Mouse (Mus musculus) limb, embryonic 13.5 days (tissue): ENCODE data around the gene Etnk1. TPM values are rescaled to one million over a fixed set of nuclear protein-coding genes. Genes with fewer than 3 reads are reported as not detected.

Source experiments
- ATAC-seq: fragments of 200-750 bp; cut with Nextera tagmentation; 2 replicates; pipeline ENCODE4 v1.8.0; 2017; ENCODE audit warnings: low read depth, moderate number of reproducible peaks, moderate TSS enrichment; ENCODE audit not compliant: low FRiP score
- H3K27ac ChIP-seq: fragments of 300-500 bp; sonication (generic); 2 replicates; pipeline ENCODE4 v1.5.1; 2015; ENCODE audit warnings: inconsistent platforms, mild to moderate bottlenecking, moderate library complexity
- H3K27me3 ChIP-seq: fragments of 300-500 bp; sonication (generic); 2 replicates; pipeline ENCODE4 v1.6.1; 2015; ENCODE audit warnings: mild to moderate bottlenecking, inconsistent platforms
- H3K36me3 ChIP-seq: fragments of 300-500 bp; sonication (generic); 2 replicates; pipeline ENCODE4 v1.6.1; 2015; ENCODE audit warnings: inconsistent platforms, mild to moderate bottlenecking, moderate library complexity
- H3K4me1 ChIP-seq: fragments of 300-500 bp; sonication (generic); 2 replicates; pipeline ENCODE4 v1.6.1; 2015; ENCODE audit warnings: inconsistent platforms
- H3K4me2 ChIP-seq: fragments of 300-500 bp; sonication (generic); replicated peaks from 2 replicates; pipeline ENCODE4 v1.6.1; 2015; ENCODE audit warnings: inconsistent platforms, mild to moderate bottlenecking, moderate library complexity
- H3K4me3 ChIP-seq: fragments of 300-500 bp; sonication (generic); 2 replicates; pipeline ENCODE4 v1.5.1; 2015; ENCODE audit warnings: moderate library complexity, mild to moderate bottlenecking, inconsistent platforms
- H3K9ac ChIP-seq: fragments of 300-500 bp; sonication (generic); 2 replicates; pipeline ENCODE4 v1.6.1; 2015; ENCODE audit warnings: mild to moderate bottlenecking, inconsistent platforms
- H3K9me3 ChIP-seq: fragments of 300-500 bp; sonication (generic); 2 replicates; pipeline ENCODE4 v1.6.1; 2016; ENCODE audit warnings: inconsistent platforms
- WGBS: fragments of 180-500 bp; shearing (Covaris S2); methylation state at CpG from one replicate; pipeline ENCODE4 v1.1.7; 2015; 5-methylcytosine and 5-hydroxymethylcytosine counted together
- polyA plus RNA-seq: library from polyadenylated mRNA; unstranded; fragments of >200 nt; fragmentation: Nextera tagmentation; extraction: Ambion mirVana; gene quantifications from 2 replicates; pipeline ENCODE4 v1.2.1, GENCODE M21; 2015

The Etnk1 gene
- polyA plus RNA-seq, 1 experiment from 2014 or later: 19.4 TPM

DNA sequence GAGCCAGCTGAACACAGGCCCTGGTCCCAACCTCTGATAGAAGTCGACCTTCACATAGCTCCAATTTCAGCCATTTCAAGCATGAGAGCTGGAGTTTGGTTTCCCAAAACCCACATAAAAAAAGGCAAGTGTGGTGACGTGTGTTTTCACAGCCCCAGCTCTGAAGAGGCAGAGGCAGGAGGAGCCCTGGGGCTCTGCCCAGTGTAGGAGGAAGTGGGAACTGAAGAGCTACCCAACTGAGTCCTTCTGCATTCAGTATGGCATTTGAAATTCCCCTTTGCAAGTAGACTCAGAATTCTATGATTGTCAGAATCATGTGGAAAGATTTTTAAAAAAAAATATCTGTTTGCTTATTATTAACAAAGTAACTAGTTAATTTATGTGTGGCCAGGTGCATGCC, 63.9 kb downstream of the Etnk1 start:
- ATAC-seq: no peak
- H3K4me2 ChIP-seq: no peak overlapping the region
- no peak overlapping the region for H3K4me3 ChIP-seq
- H3K27ac ChIP-seq: no peak overlapping the region
- H3K9me3 ChIP-seq: no peaks in the 10 kb centered on the region
- no peaks in the 10 kb centered on the region for H3K4me1 ChIP-seq
- H3K9ac ChIP-seq: no peak overlapping the region
- H3K36me3 ChIP-seq: no peaks in the 10 kb centered on the region
- 60% methylated on average over 2 of the region's 2 CpGs for WGBS
- H3K27me3 ChIP-seq: no peaks in the 10 kb centered on the region

DNA sequence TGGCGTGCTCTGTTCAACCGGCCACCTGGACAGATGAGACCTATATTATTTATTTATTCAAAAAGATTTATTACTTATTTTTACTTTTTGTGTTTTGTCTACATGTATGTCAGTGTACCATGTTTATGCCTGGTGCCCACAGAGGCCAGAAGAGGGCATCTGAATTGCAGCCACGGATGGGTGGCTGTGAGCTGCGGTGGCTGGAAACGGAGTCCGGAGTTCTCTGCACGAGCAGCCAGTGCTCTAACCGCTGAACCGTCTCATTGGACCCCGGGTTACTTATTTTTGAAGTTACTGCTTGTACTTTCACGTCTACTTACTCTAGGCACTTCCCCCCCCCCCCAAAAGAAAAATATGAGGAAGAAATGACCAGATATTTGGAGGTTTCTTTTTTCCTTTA, 65.7 kb downstream of the Etnk1 start:
- Histone ChIP-seq H3K9me3 (no peaks in the 10 kb centered on the region), H3K36me3 (no peaks in the 10 kb centered on the region), H3K4me3 (no peak overlapping the region), H3K27ac (no peak overlapping the region), H3K4me1 (peaks cover 7% of the 10 kb centered on the region; the same call in 1 of the 2 replicates), H3K9ac (no peak overlapping the region), H3K4me2 (no peak overlapping the region), H3K27me3 (no peaks in the 10 kb centered on the region)
- 90% methylated on average over 11 of the region's 11 CpGs for WGBS
- no peak for ATAC-seq

DNA sequence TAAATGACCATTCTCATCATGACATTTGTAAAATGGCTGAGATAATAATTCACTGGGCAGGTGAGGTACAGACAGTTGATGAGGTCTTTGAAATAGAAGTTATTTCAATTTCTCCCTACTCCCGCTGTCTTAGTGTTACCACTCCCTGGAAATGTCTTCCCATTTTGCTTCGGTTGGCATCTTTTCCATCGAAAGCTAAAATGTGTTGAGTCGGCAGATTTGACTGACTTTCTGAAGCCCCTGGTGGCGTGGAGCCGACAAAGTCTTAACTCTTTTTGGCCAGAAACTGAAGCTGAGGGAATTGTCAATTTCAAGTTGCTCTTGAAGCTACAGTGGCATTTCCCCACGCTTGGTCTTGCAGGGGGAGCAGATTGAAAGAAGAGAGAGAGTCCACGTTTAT, 67.8 kb downstream of the Etnk1 start:
- 83% methylated on average over 8 of the region's 8 CpGs for WGBS

DNA sequence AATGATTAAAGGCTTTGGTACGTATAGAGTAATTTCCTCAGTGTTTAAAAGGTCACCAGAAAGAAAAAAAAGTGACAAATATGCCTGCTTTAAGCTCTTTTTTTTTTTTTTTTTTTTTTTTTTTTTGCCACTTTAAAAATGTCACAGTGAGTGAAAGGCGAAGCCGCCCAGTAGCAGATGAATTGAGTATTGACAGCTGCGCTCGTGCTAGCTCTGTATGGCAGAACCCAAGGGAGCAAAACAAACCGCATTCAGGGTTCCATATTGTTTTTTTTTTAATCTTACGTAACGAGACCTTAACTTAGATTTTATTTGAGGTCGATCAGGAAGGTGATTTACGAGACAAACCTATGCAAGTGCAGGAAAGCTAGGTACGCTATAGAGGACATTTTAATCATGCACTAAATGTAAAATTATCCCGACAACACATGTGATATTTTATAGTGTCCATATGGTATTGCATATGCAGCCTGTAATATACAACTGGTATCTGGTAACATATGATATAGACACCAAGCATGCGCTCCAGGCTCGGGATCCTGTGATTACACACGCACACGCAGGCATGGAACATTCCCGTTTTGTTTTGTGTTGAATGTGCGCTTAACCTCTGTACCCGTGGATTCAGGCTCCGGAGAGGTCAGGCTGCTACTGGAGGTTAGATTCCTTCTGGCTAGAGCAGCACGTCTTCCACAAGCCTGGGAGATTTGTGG, 72.5 kb downstream of the Etnk1 start:
- H3K4me3 ChIP-seq: no peak overlapping the region
- peaks cover 18% of the 10 kb centered on the region for H3K4me1 ChIP-seq
- H3K27me3 ChIP-seq: no peaks in the 10 kb centered on the region
- no peaks in the 10 kb centered on the region; the same call in 1 of the 2 replicates for H3K9me3 ChIP-seq
- ATAC-seq: no peak
- H3K9ac ChIP-seq: no peak overlapping the region
- H3K36me3 ChIP-seq: no peaks in the 10 kb centered on the region
- no peak overlapping the region for H3K27ac ChIP-seq
- 43% methylated on average over 21 of the region's 21 CpGs for WGBS
- no peak overlapping the region; the same call in 1 of the 2 replicates for H3K4me2 ChIP-seq

More for the DNA sequence above, 67.8 kb downstream of the Etnk1 start:
- Histone ChIP-seq H3K9me3 (no peaks in the 10 kb centered on the region; the same call in 1 of the 2 replicates), H3K4me3 (no peak overlapping the region), H3K9ac (no peak overlapping the region), H3K27ac (no peak overlapping the region), H3K4me1 (peaks cover 15% of the 10 kb centered on the region), H3K27me3 (no peaks in the 10 kb centered on the region), H3K4me2 (no peak overlapping the region), H3K36me3 (no peaks in the 10 kb centered on the region)
- ATAC-seq: no peak

DNA sequence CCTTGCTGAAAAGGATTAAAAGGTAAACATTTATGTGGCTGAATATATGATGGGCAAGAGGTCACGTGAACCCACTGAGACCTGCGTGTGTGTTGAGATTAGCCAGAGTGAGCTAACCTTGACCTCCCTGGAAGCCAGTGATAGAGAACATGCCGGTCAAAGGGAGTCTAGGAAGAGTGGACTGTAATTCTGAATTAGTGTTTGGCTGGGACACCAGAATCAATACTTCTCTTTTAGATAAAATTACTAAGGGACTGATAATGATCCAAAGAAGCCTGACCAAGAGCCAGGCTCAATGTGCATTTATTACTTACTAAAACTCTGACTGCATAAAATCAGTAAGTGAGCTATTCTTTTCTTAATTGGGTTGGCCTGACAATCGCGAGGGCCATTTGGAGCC, 76.2 kb downstream of the Etnk1 start:
- Histone ChIP-seq H3K4me2 (no peak overlapping the region), H3K27me3 (no peaks in the 10 kb centered on the region), H3K9ac (no peak overlapping the region), H3K27ac (no peak overlapping the region), H3K9me3 (no peaks in the 10 kb centered on the region), H3K4me3 (no peak overlapping the region), H3K36me3 (no peaks in the 10 kb centered on the region), H3K4me1 (peaks cover 11% of the 10 kb centered on the region; the same call in 1 of the 2 replicates)
- no peak for ATAC-seq
- WGBS: 82% methylated on average over 5 of the region's 5 CpGs

DNA sequence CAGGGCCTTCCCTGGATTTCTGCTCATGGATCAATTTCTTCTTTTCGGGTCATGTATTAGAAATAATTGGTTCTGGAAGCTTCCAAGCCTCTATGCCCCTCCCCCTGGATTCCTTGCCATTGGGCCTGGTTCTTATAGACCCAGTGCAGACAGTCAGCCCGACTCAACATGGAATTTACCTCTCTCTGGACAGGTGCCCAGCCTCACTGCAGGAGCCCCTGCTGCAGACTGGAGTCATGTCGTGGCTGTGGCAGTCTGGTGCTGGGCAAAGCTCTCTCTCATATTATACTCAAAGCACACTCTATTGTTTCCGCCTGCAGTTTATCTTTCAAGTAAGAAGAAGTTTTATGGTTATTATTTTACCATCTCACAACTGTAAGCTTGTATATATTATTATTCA, 90.9 kb downstream of the Etnk1 start:
- 63% methylated on average over 4 of the region's 4 CpGs for WGBS
- no peak overlapping the region for H3K27ac ChIP-seq
- peaks cover 28% of the 10 kb centered on the region for H3K4me1 ChIP-seq
- H3K9me3 ChIP-seq: no peaks in the 10 kb centered on the region
- no peak overlapping the region for H3K9ac ChIP-seq
- peaks cover 16% of the 10 kb centered on the region for H3K27me3 ChIP-seq
- ATAC-seq: no peak
- no peaks in the 10 kb centered on the region for H3K36me3 ChIP-seq
- no peak overlapping the region for H3K4me3 ChIP-seq
- no peak overlapping the region for H3K4me2 ChIP-seq

DNA sequence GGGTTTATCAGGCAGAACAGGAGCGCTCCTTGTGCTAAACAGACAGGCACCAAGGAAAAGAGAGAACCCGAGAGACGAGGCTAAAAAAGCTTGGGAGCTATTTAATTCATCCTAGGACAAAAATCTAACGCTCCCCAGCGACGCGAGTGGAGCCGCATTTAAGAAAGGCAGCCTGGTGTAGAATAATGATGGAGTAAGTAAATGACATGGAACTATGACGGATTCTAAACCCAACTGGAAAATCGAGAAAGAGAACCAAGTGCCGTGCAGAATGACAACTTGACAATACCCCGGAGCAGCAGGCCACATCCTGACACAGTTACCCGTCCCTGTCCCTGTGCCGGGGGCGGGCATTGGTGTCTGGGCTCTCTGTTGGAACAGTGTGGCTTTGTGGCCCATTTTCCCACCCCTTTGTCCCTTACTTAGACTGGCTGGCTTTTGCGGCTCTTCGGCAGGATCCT, 92.2 kb downstream of the Etnk1 start:
- 66% methylated on average over 17 of the region's 17 CpGs for WGBS
- no peak overlapping the region for H3K4me2 ChIP-seq
- H3K9me3 ChIP-seq: no peaks in the 10 kb centered on the region
- ATAC-seq: no peak
- H3K36me3 ChIP-seq: no peaks in the 10 kb centered on the region
- no peak overlapping the region for H3K9ac ChIP-seq
- H3K27me3 ChIP-seq: peaks cover 16% of the 10 kb centered on the region
- H3K4me3 ChIP-seq: no peak overlapping the region
- H3K27ac ChIP-seq: no peak overlapping the region
- peaks cover 28% of the 10 kb centered on the region for H3K4me1 ChIP-seq

DNA sequence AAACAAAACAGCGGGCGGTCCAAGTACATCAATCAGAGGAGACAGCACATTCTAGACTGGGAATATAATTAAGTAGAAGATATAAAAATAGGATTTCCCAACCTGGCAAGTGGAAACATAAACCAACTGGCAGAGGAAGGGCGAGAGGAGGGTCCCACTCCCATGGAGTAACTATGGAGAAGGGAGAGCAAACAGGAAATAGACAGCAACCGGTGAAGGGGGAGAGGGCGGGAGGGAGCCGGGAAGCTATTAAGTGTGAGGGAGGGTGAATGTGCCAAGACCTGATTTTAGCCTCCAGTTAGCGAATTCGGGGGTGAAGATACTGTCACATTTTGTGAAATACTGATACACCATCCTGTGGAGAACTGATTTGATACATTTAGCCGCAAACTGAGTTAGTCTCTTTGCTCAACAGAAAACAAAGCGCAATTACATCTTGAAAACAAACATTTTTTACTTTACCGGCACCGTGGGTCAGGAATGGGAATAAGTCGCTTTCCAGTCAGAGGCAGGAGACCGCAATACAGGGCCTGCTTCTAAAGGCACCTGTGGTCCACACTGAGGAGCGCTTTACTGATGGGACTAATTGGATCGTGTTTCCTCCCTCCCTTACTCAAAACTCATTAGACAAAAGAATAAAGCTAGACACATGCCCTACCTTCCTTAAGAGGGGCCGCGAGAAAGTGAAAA, 93.0 kb downstream of the Etnk1 start:
- ATAC-seq: no peak
- H3K36me3 ChIP-seq: no peaks in the 10 kb centered on the region
- H3K9ac ChIP-seq: no peak overlapping the region
- no peak overlapping the region for H3K4me3 ChIP-seq
- no peaks in the 10 kb centered on the region for H3K9me3 ChIP-seq
- peaks cover 16% of the 10 kb centered on the region for H3K27me3 ChIP-seq
- peak overlapping the region; percentile 44 for H3K4me2 ChIP-seq
- no peak overlapping the region for H3K27ac ChIP-seq
- peaks cover 28% of the 10 kb centered on the region for H3K4me1 ChIP-seq
- WGBS: 29% methylated on average over 18 of the region's 18 CpGs

DNA sequence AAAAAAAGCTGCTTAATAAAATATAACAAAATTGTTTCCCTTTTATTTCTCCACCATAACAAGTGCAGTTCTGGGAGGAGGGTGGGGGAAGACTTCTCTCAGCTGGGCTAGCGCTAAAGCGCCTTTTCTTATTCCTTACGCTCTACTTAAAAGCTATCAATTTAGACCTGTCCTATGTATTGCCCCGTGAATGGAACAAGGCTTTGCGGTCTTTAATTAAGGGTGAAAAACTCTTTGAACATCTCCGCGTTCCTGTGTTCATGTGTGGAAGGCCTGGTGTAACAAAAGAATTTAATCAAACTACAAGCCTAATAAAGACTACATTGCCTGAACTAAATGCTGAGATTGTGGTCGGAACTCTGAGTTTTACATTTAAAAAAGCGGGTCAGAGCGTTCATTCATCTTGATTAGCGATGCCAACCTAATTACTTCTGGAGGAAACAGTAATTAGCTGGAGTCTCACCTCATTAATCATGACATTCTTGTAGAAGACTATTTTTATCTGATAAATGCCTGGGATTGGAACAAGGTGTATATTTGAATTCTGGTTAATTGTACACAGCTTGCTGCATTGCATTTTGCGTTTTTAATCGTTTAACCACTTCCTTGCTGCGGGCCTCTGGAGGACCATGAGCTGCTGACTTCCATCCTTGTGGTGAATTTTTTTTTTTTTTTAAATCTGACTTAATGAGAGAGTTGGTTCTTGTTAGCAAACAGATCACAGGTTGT, 93.7 kb downstream of the Etnk1 start:
- H3K36me3 ChIP-seq: no peaks in the 10 kb centered on the region
- H3K27ac ChIP-seq: no peak overlapping the region
- H3K4me2 ChIP-seq: peak overlapping the region; percentile 44
- H3K9ac ChIP-seq: no peak overlapping the region
- H3K4me3 ChIP-seq: no peak overlapping the region
- peaks cover 16% of the 10 kb centered on the region for H3K27me3 ChIP-seq
- H3K4me1 ChIP-seq: peaks cover 28% of the 10 kb centered on the region
- 21% methylated on average over 14 of the region's 14 CpGs for WGBS
- H3K9me3 ChIP-seq: no peaks in the 10 kb centered on the region
- ATAC-seq: no peak

DNA sequence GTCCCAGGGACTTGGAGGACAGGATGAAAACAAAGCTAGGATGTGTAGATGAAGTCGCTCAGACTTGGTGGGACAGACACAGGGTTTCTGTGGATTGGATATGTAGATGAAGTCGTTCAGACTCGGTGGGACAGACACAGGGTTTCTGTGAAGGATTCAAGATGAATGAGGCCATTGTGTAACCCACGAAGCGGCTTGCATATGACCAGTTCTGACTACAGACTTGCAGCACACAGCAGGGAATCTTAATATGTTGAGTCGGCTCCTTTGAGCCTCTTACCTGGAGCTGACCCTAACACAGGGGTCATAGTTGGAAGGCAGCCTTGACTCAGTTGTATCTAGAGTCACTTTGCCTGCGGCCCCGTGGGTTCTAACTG, 94.3 kb downstream of the Etnk1 start:
- Histone ChIP-seq H3K9ac (no peak overlapping the region), H3K27ac (no peak overlapping the region), H3K36me3 (no peaks in the 10 kb centered on the region), H3K4me1 (peaks cover 28% of the 10 kb centered on the region), H3K9me3 (no peaks in the 10 kb centered on the region), H3K27me3 (peaks cover 16% of the 10 kb centered on the region), H3K4me3 (no peak overlapping the region), H3K4me2 (no peak overlapping the region)
- 37% methylated on average over 8 of the region's 8 CpGs for WGBS
- ATAC-seq: 0 out of 2 replicates have a peak, but pooled peaks have one; percentile 19

DNA sequence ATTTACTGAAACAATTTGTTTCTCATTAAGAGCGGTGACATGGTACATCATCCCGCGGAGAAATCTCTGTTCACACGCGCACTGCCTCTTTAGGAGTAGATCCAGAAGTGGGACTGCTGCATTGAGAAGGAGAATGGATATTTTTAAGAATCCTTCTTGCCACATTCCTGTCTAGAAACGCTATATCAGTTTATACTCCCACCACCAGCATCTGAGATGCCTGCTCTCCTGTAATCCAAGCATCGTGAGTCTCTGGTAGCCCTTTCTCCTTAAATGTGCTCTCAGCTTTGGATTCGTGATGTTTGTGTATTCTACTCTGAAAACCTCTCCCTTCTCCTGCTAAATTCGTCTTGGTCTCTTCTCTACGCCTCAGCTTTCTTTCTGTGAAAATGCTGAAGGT, 98.5 kb downstream of the Etnk1 start:
- Histone ChIP-seq H3K9ac (no peak overlapping the region), H3K27me3 (0 out of 2 replicates have a peak, but pooled peaks cover 10% of the 10 kb centered on the region), H3K4me2 (no peak overlapping the region), H3K36me3 (no peaks in the 10 kb centered on the region), H3K27ac (no peak overlapping the region), H3K9me3 (no peaks in the 10 kb centered on the region), H3K4me1 (peaks cover 11% of the 10 kb centered on the region), H3K4me3 (no peak overlapping the region)
- ATAC-seq: no peak
- 92% methylated on average over 10 of the region's 10 CpGs for WGBS

DNA sequence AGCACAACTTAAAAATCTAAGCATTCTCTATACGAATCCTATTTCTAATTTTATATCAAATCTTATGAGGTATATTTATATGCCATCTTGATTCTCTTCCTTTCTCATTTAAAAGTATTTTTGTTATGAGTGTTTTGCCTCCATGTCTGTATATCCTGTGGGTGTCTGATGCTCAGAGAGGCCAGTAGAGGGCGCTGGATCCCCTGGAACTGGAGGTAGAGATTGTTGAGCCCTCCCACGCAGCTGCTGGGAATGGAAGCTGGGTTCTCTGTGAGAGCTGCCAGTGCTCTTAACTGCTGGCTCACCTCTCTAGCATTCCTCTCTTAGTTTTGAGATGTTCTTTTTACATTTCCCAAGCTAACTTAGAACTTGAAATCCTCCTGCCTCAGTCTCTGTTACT, 112.2 kb downstream of the Etnk1 start:
- H3K27me3 ChIP-seq: no peaks in the 10 kb centered on the region
- H3K9ac ChIP-seq: no peak overlapping the region
- 56% methylated on average over 3 of the region's 3 CpGs for WGBS
- H3K4me3 ChIP-seq: no peak overlapping the region
- H3K4me2 ChIP-seq: no peak overlapping the region
- no peaks in the 10 kb centered on the region for H3K4me1 ChIP-seq
- H3K27ac ChIP-seq: no peak overlapping the region
- no peaks in the 10 kb centered on the region for H3K36me3 ChIP-seq
- no peak for ATAC-seq
- no peaks in the 10 kb centered on the region for H3K9me3 ChIP-seq
